Comparison of ENCODE assay signal across 9 mouse cellular contexts in the genomic region with DNA sequence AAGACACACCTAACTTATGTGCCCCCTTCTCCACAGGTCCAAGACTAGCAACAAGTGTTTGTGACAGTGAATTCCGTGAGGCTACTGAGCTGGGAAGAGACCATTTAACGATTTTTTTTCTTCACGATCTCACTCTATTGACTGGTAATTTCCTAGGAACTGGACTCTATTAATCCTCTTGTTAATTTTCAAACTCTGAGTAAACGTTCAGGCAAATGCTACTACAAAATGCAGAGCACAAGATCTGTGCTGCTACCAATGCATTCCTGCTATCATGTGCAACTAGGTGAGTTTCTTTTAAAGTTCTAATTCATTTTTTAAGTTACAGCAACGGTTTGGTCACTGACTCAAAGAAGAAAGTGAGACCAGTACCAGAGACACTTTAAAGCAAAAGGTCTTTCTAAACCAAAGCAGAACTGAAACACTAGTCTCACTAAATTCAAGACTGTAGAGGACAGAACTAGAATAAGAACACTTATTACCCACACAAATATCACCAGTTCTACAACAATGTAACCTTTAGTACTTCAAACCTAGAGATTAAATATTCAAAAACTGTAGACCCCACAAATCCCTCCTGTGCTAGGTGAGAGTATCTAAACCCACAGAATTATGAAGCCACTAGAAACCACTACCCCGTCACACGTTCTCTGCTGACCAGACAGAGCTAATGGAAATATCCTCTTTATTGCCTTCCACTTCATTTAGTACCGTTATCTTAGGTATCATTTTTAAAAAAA. TPM values are rescaled to one million over a fixed set of nuclear protein-coding genes. Genes with fewer than 3 reads are reported as not detected.
DNase-seq lines count a peak whose midpoint lies in the region; ATAC-seq and TF ChIP-seq lines count a peak whose summit lies in the region.
"Had no signal": no experiment of that assay in that cellular context is flagged by ENCODE, and none has a peak within 500 bp of the region (broad histone marks: within the 10 kb centered on the region; RNA-seq: fewer than 3 reads in every experiment).

No protein-coding gene starts in this region.

- 39% methylated on average over 8 of the region's 8 CpGs for WGBS in heart, embryonic 13.5 days
- 75% methylated on average over 8 of the region's 8 CpGs for WGBS in hindbrain, embryonic 10.5 days
- 51% methylated on average over 8 of the region's 8 CpGs for WGBS in macrophage (ENCODE audit: missing documents)

- peak overlapping the region; percentile 88 for H3K4me2 ChIP-seq in heart, embryonic 13.5 days

- TF ChIP-seq CTCF in E14TG2a.4 (conservative IDR thresholded peaks at IDR 0.05; ENCODE audit: low read length) = no peak

- peak overlapping the region; percentile 98 for H3K4me3 ChIP-seq in heart, embryonic 13.5 days
- H3K4me3 ChIP-seq in E14TG2a.4 (replicated peaks; ENCODE audit: low read length) = peak overlapping the region; percentile 94
- H3K4me3 ChIP-seq in hindbrain, embryonic 10.5 days = peak overlapping the region; percentile 96
- H3K4me3 ChIP-seq in macrophage (ENCODE audit: inconsistent target) = peak overlapping the region; percentile 59

- H3K79me2 ChIP-seq in macrophage (ENCODE audit: inconsistent target) = peaks cover 64% of the 10 kb centered on the region

- H3K9ac ChIP-seq in heart, embryonic 13.5 days = peak overlapping the region; percentile 97

- no peak for DNase-seq in heart, adult 8-10 months (ENCODE audit: low spot score)
- no peak for DNase-seq in hindbrain, embryonic 10.5 days (ENCODE audit: low spot score)
- DNase-seq in T-cell, adult 2 months (ENCODE audit: low spot score) = no peak
- no peak for DNase-seq in thymus, postnatal 0 days (ENCODE audit: low spot score)
- no peak for DNase-seq in right cerebral cortex, postnatal 36 days (ENCODE audit: low spot score in 2 of 2)
- DNase-seq: left cerebral cortex, postnatal 4 days had no signal

- H3K4me1 ChIP-seq in heart, embryonic 13.5 days = peaks cover 68% of the 10 kb centered on the region
- peaks cover 61% of the 10 kb centered on the region for H3K4me1 ChIP-seq in E14TG2a.4 (replicated peaks; ENCODE audit: low read depth, low read length)
- peaks cover 29% of the 10 kb centered on the region for H3K4me1 ChIP-seq in hindbrain, embryonic 10.5 days (replicated peaks)

- ATAC-seq in heart, embryonic 13.5 days (ENCODE audit: extremely low read depth, insufficient number of reproducible peaks, low FRiP score, low TSS enrichment) = no peak

- no peaks in the 10 kb centered on the region for H3K27me3 ChIP-seq in heart, embryonic 13.5 days (replicated peaks)
- 0 out of 2 replicates have a peak, but pooled peaks cover 2% of the 10 kb centered on the region for H3K27me3 ChIP-seq in E14TG2a.4 (ENCODE audit: insufficient read depth, low read length)
- no peaks in the 10 kb centered on the region for H3K27me3 ChIP-seq in hindbrain, embryonic 10.5 days (ENCODE audit: insufficient read depth, poor library complexity, severe bottlenecking)

- peak overlapping the region; percentile 91 for H3K27ac ChIP-seq in heart, embryonic 13.5 days (replicated peaks)
- no peak overlapping the region for H3K27ac ChIP-seq in hindbrain, embryonic 10.5 days
- 0 out of 2 replicates have a peak overlapping the region, but pooled peaks have one; percentile 21 for H3K27ac ChIP-seq in macrophage

- no peaks in the 10 kb centered on the region for H3K9me3 ChIP-seq in heart, embryonic 13.5 days
- no peaks in the 10 kb centered on the region for H3K9me3 ChIP-seq in E14TG2a.4 (ENCODE audit: low read length)
- H3K9me3 ChIP-seq in hindbrain, embryonic 10.5 days = no peaks in the 10 kb centered on the region

- no peaks in the 10 kb centered on the region for H3K36me3 ChIP-seq in heart, embryonic 13.5 days
- H3K36me3 ChIP-seq in E14TG2a.4 (ENCODE audit: insufficient read depth, low read length) (no peaks in the 10 kb centered on the region; the same call in 1 of the 2 replicates), macrophage (ENCODE audit: inconsistent target) (no peaks in the 10 kb centered on the region)
- peaks cover 10% of the 10 kb centered on the region for H3K36me3 ChIP-seq in hindbrain, embryonic 10.5 days

RNA-seq across cellular contexts. Expression of gene Arl5a, which starts 1.7 kb away (rescaled TPM):
- 47.2 and 51.4 TPM in 2 replicates for polyA plus RNA-seq in heart, embryonic 13.5 days (2015; fragmentation: Nextera tagmentation; extraction: Ambion mirVana)
- 10 to 100 TPM; 33.6 to 40.2 (median 35.9) TPM for total RNA-seq in heart, adult 8-10 months (2022)
- 36.4 and 48.1 TPM in 2 replicates for polyA plus RNA-seq in hindbrain, embryonic 10.5 days (2016; fragmentation: Nextera tagmentation; extraction: Ambion mirVana)
- 10 to 100 TPM; 17.5 to 61.8 (median 32.3) TPM for total RNA-seq in macrophage (2018; cell fraction: chromatin; rRNA removed)
- total RNA-seq in macrophage (2018; cell fraction: cytosol; rRNA removed) = 10 to 100 TPM; 45.7 to 76.2 (median 63.1) TPM
- 10 to 100 TPM; 27.8 to 82.9 (median 47.6) TPM for total RNA-seq in macrophage (2018; cell fraction: nucleus; rRNA removed)
- 35.3 to 58.7 TPM (median 56.2 TPM) in 3 replicates for polyA plus RNA-seq in macrophage (2018)
- polyA plus RNA-seq in thymus, postnatal 0 days (2015; fragmentation: Nextera tagmentation; extraction: Ambion mirVana) = 14.9 and 15.5 TPM in 2 replicates

RNA-seq across cellular contexts. Expression of gene Neb, which starts 44.8 kb away (rescaled TPM):
- 2.0 and 4.0 TPM in 2 replicates for polyA plus RNA-seq in heart, embryonic 13.5 days (2015; fragmentation: Nextera tagmentation; extraction: Ambion mirVana)
- 10 to 100 TPM in 1 of 4 experiments, 1 to 10 TPM in 3; 8.2 to 15.0 (median 9.2) TPM for total RNA-seq in heart, adult 8-10 months (2022)
- polyA plus RNA-seq in hindbrain, embryonic 10.5 days (2016; fragmentation: Nextera tagmentation; extraction: Ambion mirVana) = 0.08 and 0.30 TPM in 2 replicates
- total RNA-seq in macrophage (2018; cell fraction: chromatin; rRNA removed) = 1 to 10 TPM in 15 of 26 experiments, under 1 TPM in 10, not detected in 1; 0.08 to 5.6 (median 1.5) TPM
- under 1 TPM in 25 of 26 experiments, not detected in 1; under 0.01 to 0.88 (median 0.17) TPM for total RNA-seq in macrophage (2018; cell fraction: cytosol; rRNA removed)
- 1 to 10 TPM in 11 of 26 experiments, under 1 TPM in 13, not detected in 2; 0.10 to 3.1 (median 0.98) TPM for total RNA-seq in macrophage (2018; cell fraction: nucleus; rRNA removed)
- 0.06 TPM in 1 of 3 replicates, not detected in the others for polyA plus RNA-seq in macrophage (2018)
- polyA plus RNA-seq in thymus, postnatal 0 days (2015; fragmentation: Nextera tagmentation; extraction: Ambion mirVana) = 3.1 and 3.6 TPM in 2 replicates
